Mouse (Mus musculus) kidney, adult 18-20 months (tissue): ENCODE results near the gene Lss.
A peak's percentile ranks its signal among the peaks of the same experiment; 100 is the strongest.

Experiments
- DNase-seq: peaks from one replicate; pipeline ENCODE4 v3.0.0; 2021

Gene Lss

GRCm38 (mm10) chr10:76569996-76570685, 38.8 kb downstream of the Lss start:
- peak; percentile 41 for DNase-seq

- no peak for DNase-seq
Observed at GRCm38 (mm10) chr10:76571070-76571469, 39.7 kb downstream of the Lss start.

GRCm38 (mm10) chr10:76572151-76572550, 40.8 kb downstream of the Lss start:
- DNase-seq, result no peak

GRCm38 (mm10) chr10:76575374-76575773, 44.0 kb downstream of the Lss start, which contains the start of gene Ftcd:
TSS of gene Ftcd (plus strand) at chr10:76575648.
- peak; percentile 56 for DNase-seq

GRCm38 (mm10) chr10:76576920-76577319, 45.5 kb downstream of the Lss start:
- DNase-seq, result no peak

- DNase-seq, result no peak
Observed at GRCm38 (mm10) chr10:76584138-76584537, 52.8 kb downstream of the Lss start.

- no peak for DNase-seq
Observed at GRCm38 (mm10) chr10:76586190-76586589, 54.8 kb downstream of the Lss start.

GRCm38 (mm10) chr10:76590197-76590596, 58.8 kb downstream of the Lss start:
- no peak for DNase-seq

GRCm38 (mm10) chr10:76596338-76596737, 65.0 kb downstream of the Lss start:
- no peak for DNase-seq

- no peak for DNase-seq
Observed at GRCm38 (mm10) chr10:76602690-76603089, 71.3 kb downstream of the Lss start.
